Mouse (Mus musculus) liver, adult 2 months (tissue): ENCODE data around the gene Rad51b. TPM values are rescaled to one million over a fixed set of nuclear protein-coding genes. Genes with fewer than 3 reads are reported as not detected.

ENCODE experiments used
- DNase-seq: peaks from one replicate; pipeline ENCODE4 v3.0.0-alpha.2; 2011; ENCODE audit warnings: low read depth, low spot score; ENCODE audit errors: extremely low read depth
- H3K27ac ChIP-seq: fragments of 200-500 bp; replicated peaks from 2 replicates; pipeline ENCODE4 v1.5.1; 2012; ENCODE audit warnings: low read depth, mild to moderate bottlenecking, control low read depth, inconsistent platforms, low read length; ENCODE audit not compliant: insufficient read depth
- H3K27me3 ChIP-seq: fragments of 200-500 bp; 2 replicates; pipeline ENCODE4 v1.6.1; 2012; ENCODE audit warnings: mild to moderate bottlenecking, moderate library complexity, low read length, inconsistent platforms; ENCODE audit not compliant: control insufficient read depth, insufficient read depth
- H3K36me3 ChIP-seq: fragments of 200-500 bp; 2 replicates; pipeline ENCODE4 v1.6.1; 2012; ENCODE audit warnings: low read length, inconsistent platforms; ENCODE audit not compliant: control insufficient read depth, insufficient read depth
- H3K4me1 ChIP-seq: fragments of 200-500 bp; 2 replicates; pipeline ENCODE4 v1.6.1; 2011; ENCODE audit warnings: low read length; ENCODE audit not compliant: control insufficient read depth, insufficient read depth
- H3K4me3 ChIP-seq: fragments of 200-500 bp; 2 replicates; pipeline ENCODE4 v1.5.1; 2011; ENCODE audit warnings: low read depth, mild to moderate bottlenecking, control low read depth, low read length, moderate library complexity; ENCODE audit not compliant: insufficient read depth
- H3K79me2 ChIP-seq: fragments of 200-500 bp; 2 replicates; pipeline ENCODE4 v1.6.1; 2012; ENCODE audit warnings: inconsistent platforms, mild to moderate bottlenecking, low read length, moderate library complexity; ENCODE audit not compliant: control insufficient read depth, insufficient read depth
- H3K9ac ChIP-seq: fragments of 200-500 bp; 2 replicates; pipeline ENCODE4 v1.6.1; 2012; ENCODE audit warnings: low read depth, mild to moderate bottlenecking, control low read depth, inconsistent platforms, low read length
- CTCF ChIP-seq: fragments of 200-500 bp; IDR thresholded peaks from 2 replicates; pipeline ENCODE4 v1.5.1; 2011; ENCODE audit warnings: low read depth, low read length, control low read depth
- POLR2A ChIP-seq: fragments of 200-500 bp; IDR thresholded peaks from 2 replicates; pipeline ENCODE4 v1.6.1; 2011; ENCODE audit warnings: low read length, control low read depth; ENCODE audit not compliant: insufficient read depth; ENCODE audit errors: extremely low read depth
- WGBS: fragments of 180-500 bp; shearing (Covaris S2); methylation state at CpG from one replicate; pipeline ENCODE4 v1.1.7; 2018; 5-methylcytosine and 5-hydroxymethylcytosine counted together
- polyA plus RNA-seq: library from polyadenylated mRNA; depleted of rRNA; stranded (reverse); fragments of >200 nt; gene quantifications from 2 replicates; pipeline ENCODE4 v1.2.3, GENCODE M21; 2012; rRNA removed
- total RNA-seq: library from RNA; depleted of rRNA; stranded (reverse); fragments of >200 nt; gene quantifications from 2 replicates; pipeline ENCODE4 v1.2.3, GENCODE M21; 2014; rRNA removed

The Rad51b gene
- total RNA-seq (1.7 TPM in 2 replicates), polyA plus RNA-seq (0.55 and 0.58 TPM in 2 replicates)

- peaks cover 17% of the 10 kb centered on the region for H3K4me1 ChIP-seq
- H3K36me3 ChIP-seq: peaks cover 2% of the 10 kb centered on the region; the same call in 1 of the 2 replicates
- peak within 1 kb of the TSS; percentile 46 for H3K27ac ChIP-seq
- H3K9ac ChIP-seq: peak within 1 kb of the TSS; percentile 69
- peak; percentile 91 for DNase-seq
- H3K79me2 ChIP-seq: no peaks in the 10 kb centered on the region; the same call in 1 of the 2 replicates
- under 1% methylated on average over 21 of the region's 21 CpGs for WGBS
- peak within 1 kb of the TSS; percentile 81 for H3K4me3 ChIP-seq
- TF ChIP-seq POLR2A: no peak
- TF ChIP-seq CTCF: no peak
- H3K27me3 ChIP-seq: no peaks in the 10 kb centered on the region
These were observed at the start of gene Rad51b for GRCm38 (mm10) chr12:79297121-79297576. Gene Rad51b (plus strand): TSS chr12:79297282.

DNA sequence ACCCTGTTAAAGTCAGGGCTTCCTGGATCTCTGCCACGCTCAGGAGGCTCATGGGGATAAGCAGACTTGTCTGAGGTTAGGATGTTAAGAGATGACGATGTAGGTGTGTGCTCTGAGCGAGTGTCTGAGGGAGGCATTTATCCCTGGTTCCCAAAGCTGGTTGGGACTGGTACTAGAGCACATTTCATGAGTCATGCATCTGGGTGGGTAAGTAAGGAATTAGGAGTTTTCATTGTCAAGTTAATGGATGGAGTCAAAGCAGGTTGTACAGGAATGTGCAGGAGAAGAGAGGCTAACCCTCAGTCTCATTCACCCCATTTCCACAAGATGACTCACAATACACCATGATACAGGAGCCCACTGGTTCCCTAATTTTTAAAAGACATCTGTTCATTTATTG is 49.0 kb upstream of the Rad51b start:
- H3K36me3 ChIP-seq: peaks cover 51% of the 10 kb centered on the region

DNA sequence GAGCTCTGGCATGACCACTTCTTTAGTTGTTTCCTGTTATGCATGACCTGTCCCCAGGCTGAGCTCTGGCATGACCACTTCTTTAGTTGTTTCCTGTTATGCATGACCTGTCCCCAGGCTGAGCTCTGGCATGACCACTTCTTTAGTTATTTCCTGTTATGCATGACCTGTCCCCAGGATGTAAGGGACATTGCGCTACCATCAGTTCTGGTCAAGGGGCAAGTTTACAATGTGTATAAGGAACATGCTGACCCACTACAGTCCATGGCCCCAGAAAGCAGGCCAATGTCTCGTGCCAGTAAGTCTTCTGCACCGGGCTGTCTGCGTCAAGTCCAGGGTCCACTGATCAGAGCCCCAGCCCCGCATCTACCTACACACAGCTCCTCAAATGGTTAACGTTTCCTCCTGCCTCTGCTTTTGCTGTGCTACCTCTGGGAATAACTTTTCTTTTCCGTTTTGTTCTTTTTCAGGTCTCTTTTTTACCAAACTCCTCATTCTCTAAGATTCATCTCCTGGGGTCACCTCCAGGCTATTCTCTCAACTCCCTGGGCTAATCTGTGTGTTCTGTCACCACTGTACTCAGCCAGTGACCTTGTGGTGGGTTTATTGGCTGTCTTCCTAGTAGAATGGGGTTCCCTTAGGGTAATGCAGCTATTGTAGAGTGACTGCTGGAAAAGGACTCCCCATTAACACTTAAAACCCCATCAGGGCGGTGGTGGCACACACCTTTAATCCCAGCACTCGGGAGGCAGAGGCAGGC is 43.6 kb upstream of the Rad51b start:
- TF ChIP-seq POLR2A: no peak
- no peak for TF ChIP-seq CTCF
- no peak for DNase-seq
- Histone ChIP-seq H3K4me1 (no peaks in the 10 kb centered on the region), H3K4me3 (no peak overlapping the region), H3K27ac (no peak overlapping the region), H3K79me2 (no peaks in the 10 kb centered on the region), H3K36me3 (peaks cover 69% of the 10 kb centered on the region), H3K9ac (no peak overlapping the region), H3K27me3 (no peaks in the 10 kb centered on the region)
- 86% methylated on average over 9 of the region's 9 CpGs for WGBS

More for the DNA sequence above, 49.0 kb upstream of the Rad51b start:
- WGBS: 98% methylated on average over 3 of the region's 3 CpGs
- H3K79me2 ChIP-seq: no peaks in the 10 kb centered on the region
- no peaks in the 10 kb centered on the region for H3K4me1 ChIP-seq
- no peak overlapping the region for H3K9ac ChIP-seq
- no peaks in the 10 kb centered on the region for H3K27me3 ChIP-seq
- H3K4me3 ChIP-seq: no peak overlapping the region
- DNase-seq: no peak
- H3K27ac ChIP-seq: no peak overlapping the region
- TF ChIP-seq CTCF: no peak
- no peak for TF ChIP-seq POLR2A

DNA sequence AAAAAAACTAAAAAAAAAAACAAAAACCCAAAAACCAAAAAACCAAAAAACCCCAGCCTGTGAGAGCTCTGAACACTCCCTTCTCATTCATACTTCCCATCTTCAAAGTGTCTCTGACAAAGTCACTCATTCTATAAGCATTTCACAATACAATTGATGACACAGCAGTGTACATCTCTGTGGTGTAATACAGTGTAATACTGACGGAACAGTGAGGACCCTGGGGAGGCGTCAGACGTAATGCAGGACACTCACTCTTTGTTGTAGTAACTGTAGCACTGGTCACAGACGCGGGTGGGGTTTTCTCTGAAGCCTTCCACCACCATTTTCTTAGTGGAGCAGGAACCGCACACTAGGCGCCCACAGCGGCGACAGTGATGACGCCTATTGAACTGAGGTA is 42.1 kb upstream of the Rad51b start:
- Histone ChIP-seq H3K27me3 (no peaks in the 10 kb centered on the region), H3K36me3 (peaks cover 61% of the 10 kb centered on the region), H3K79me2 (no peaks in the 10 kb centered on the region), H3K4me1 (no peaks in the 10 kb centered on the region), H3K4me3 (no peak overlapping the region), H3K9ac (no peak overlapping the region), H3K27ac (no peak overlapping the region)
- TF ChIP-seq POLR2A (no peak), CTCF (no peak)
- WGBS: 95% methylated on average over 10 of the region's 10 CpGs
- DNase-seq: no peak

GRCm38 (mm10) chr12:79260154-79260553 is 36.9 kb upstream of the Rad51b start:
- H3K9ac ChIP-seq: no peak overlapping the region
- H3K4me3 ChIP-seq: no peak overlapping the region
- H3K27ac ChIP-seq: no peak overlapping the region
- no peaks in the 10 kb centered on the region for H3K4me1 ChIP-seq
- 98% methylated on average over 2 of the region's 2 CpGs for WGBS
- peaks cover 59% of the 10 kb centered on the region for H3K36me3 ChIP-seq
- no peak for TF ChIP-seq POLR2A
- no peak for TF ChIP-seq CTCF
- H3K79me2 ChIP-seq: no peaks in the 10 kb centered on the region
- H3K27me3 ChIP-seq: no peaks in the 10 kb centered on the region
- no peak for DNase-seq

DNA sequence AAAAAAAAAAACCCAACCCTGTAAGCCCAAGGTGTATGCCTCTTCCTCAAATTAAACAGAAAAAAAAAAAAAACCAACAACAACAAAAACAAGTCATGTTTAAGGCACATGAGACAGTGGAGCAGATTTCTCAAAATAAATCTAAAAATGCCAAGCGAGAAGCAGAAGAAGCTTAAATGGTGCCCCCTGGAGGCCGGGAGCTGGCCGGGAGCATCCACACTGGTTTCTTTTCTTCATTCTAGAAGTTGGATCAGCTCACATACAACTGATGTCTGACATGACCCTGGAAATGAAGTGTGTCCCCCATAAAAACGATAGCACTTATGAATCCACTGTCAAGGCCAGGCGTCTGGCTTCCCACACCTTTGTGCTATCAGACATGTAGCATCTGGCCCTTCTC is 36.0 kb upstream of the Rad51b start:
- DNase-seq: no peak
- Histone ChIP-seq H3K79me2 (no peaks in the 10 kb centered on the region), H3K9ac (no peak overlapping the region), H3K4me1 (no peaks in the 10 kb centered on the region), H3K27me3 (no peaks in the 10 kb centered on the region), H3K36me3 (peaks cover 61% of the 10 kb centered on the region), H3K27ac (no peak overlapping the region), H3K4me3 (no peak overlapping the region)
- TF ChIP-seq CTCF: peak; percentile 59
- TF ChIP-seq POLR2A: no peak
- WGBS: 77% methylated on average over 5 of the region's 5 CpGs
